Comparison of ENCODE assay signal across 8 mouse cellular contexts in the genomic region with DNA sequence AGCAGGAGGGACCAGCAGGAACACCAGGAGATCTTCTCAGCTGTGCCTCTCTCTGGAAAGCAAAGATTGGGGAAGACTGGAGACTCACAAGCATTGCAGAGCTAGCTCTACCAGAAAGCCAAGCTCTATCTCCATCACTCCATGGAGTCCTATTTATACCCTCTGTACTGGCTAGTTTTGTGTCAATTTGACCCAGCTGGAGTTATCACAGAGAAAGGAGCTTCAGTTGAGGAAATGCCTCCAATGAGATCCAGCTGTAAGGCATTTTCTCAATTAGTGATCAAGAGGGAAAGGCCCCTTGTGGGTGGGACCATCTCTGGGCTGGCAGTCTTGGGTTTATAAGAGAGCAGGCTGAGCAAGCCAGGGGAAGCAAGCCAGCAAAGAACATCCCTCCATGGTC. TPM values are rescaled to one million over a fixed set of nuclear protein-coding genes. Genes with fewer than 3 reads are reported as not detected.
DNase-seq lines count a peak whose midpoint lies in the region; ATAC-seq and TF ChIP-seq lines count a peak whose summit lies in the region.
"Not testable (repeated sequence)": the region's sequence is repeated elsewhere in the genome, so short reads cannot be mapped to it uniquely, and the experiment has no call there.

Gene Stk25, minus strand, starts transcription at position 101 of the 400 bp plus-strand sequence.

- not testable (repeated sequence) for H3K9me3 ChIP-seq in hindbrain, embryonic 12.5 days (replicated peaks); liver, embryonic 12.5 days (replicated peaks); midbrain, embryonic 14.5 days (ENCODE audit: control insufficient read depth, low read length)

- not testable (repeated sequence) for ATAC-seq in granulocyte monocyte progenitor cell, adult 5-6 weeks (replicated peaks; ENCODE audit: poor library complexity, severe bottlenecking); hindbrain, embryonic 12.5 days (ENCODE audit: low FRiP score); liver, embryonic 12.5 days; midbrain, embryonic 14.5 days (ENCODE audit: low FRiP score, low TSS enrichment)

- H3K36me3 ChIP-seq in hindbrain, embryonic 12.5 days; liver, embryonic 12.5 days; midbrain, embryonic 14.5 days (ENCODE audit: control insufficient read depth, insufficient read depth, low read length); thymus, adult 2 months (ENCODE audit: control insufficient read depth, insufficient read depth, low read length): not testable (repeated sequence)

- TF ChIP-seq POLR2A in embryonic fibroblast, embryonic 13.5 days (IDR thresholded peaks at IDR 0.05; ENCODE audit: low read depth, low read length); thymus, adult 2 months (IDR thresholded peaks at IDR 0.05; ENCODE audit: control insufficient read depth, extremely low read depth, insufficient read depth, low read length, poor library complexity): not testable (repeated sequence)

- H3K27ac ChIP-seq in embryonic fibroblast, embryonic 13.5 days (ENCODE audit: insufficient read depth, low read length); hindbrain, embryonic 12.5 days; liver, embryonic 12.5 days; midbrain, embryonic 14.5 days (replicated peaks; ENCODE audit: low read depth, low read length); thymus, adult 2 months (ENCODE audit: control insufficient read depth, insufficient read depth, low read length): not testable (repeated sequence)

- TF ChIP-seq CTCF in embryonic fibroblast, embryonic 13.5 days (IDR thresholded peaks at IDR 0.05; ENCODE audit: borderline replicate concordance, insufficient read depth, low read length); thymus, adult 2 months (IDR thresholded peaks at IDR 0.05; ENCODE audit: borderline replicate concordance, control insufficient read depth, extremely low read depth, insufficient read depth, low read length, poor library complexity): not testable (repeated sequence)

- H3K4me3 ChIP-seq in embryonic fibroblast, embryonic 13.5 days (ENCODE audit: insufficient read depth, low read length); hindbrain, embryonic 12.5 days; liver, embryonic 12.5 days; midbrain, embryonic 14.5 days (replicated peaks; ENCODE audit: low read depth, low read length); thymus, adult 2 months (ENCODE audit: control insufficient read depth, insufficient read depth, low read length): not testable (repeated sequence)

- H3K4me1 ChIP-seq in embryonic fibroblast, embryonic 13.5 days (ENCODE audit: control insufficient read depth, insufficient read depth, low read length); hindbrain, embryonic 12.5 days; liver, embryonic 12.5 days; midbrain, embryonic 14.5 days (ENCODE audit: control insufficient read depth, insufficient read depth, low read length); thymus, adult 2 months (replicated peaks; ENCODE audit: control insufficient read depth, insufficient read depth, low read length): not testable (repeated sequence)

- not testable (repeated sequence) for H3K4me2 ChIP-seq in hindbrain, embryonic 12.5 days (replicated peaks); liver, embryonic 12.5 days; midbrain, embryonic 14.5 days (ENCODE audit: low read length)

- not testable (repeated sequence) for H3K27me3 ChIP-seq in hindbrain, embryonic 12.5 days; liver, embryonic 12.5 days (replicated peaks); midbrain, embryonic 14.5 days (ENCODE audit: control insufficient read depth, insufficient read depth, low read length); thymus, adult 2 months (ENCODE audit: control insufficient read depth, insufficient read depth, low read length)

- not testable (repeated sequence) for DNase-seq in adrenal gland, adult 2 months; layer of hippocampus, postnatal 10 days (ENCODE audit: low spot score in 2 of 2); midbrain, embryonic 14.5 days; thymus, adult 2 months

- H3K9ac ChIP-seq in hindbrain, embryonic 12.5 days; liver, embryonic 12.5 days; midbrain, embryonic 14.5 days (replicated peaks; ENCODE audit: low read length): not testable (repeated sequence)

RNA-seq across cellular contexts. Expression of gene Stk25, which starts in this region (rescaled TPM):
- total RNA-seq in adrenal gland, adult 2 months (2021): 100 to 1,000 TPM; 115 to 140 TPM
- 65.7 and 66.4 TPM in 2 replicates for polyA plus RNA-seq in adrenal gland, adult 2 months (2012; rRNA removed)
- polyA plus RNA-seq in embryonic fibroblast, embryonic 13.5 days (2011; ENCODE audit: insufficient read length, low read depth, missing spikeins): 100 and 115 TPM in 2 replicates
- total RNA-seq in granulocyte monocyte progenitor cell, adult 5-6 weeks (2014; fragmentation: Nextera tagmentation): 53.5 and 65.0 TPM in 2 replicates
- 30.9 and 38.5 TPM in 2 replicates for total RNA-seq in granulocyte monocyte progenitor cell, adult 5-6 weeks (2017)
- polyA plus RNA-seq in hindbrain, embryonic 12.5 days (2016; fragmentation: Nextera tagmentation; extraction: Ambion mirVana): 249 and 254 TPM in 2 replicates
- 100 to 1,000 TPM; 353 to 378 TPM for total RNA-seq in layer of hippocampus, postnatal 10 days (2021)
- polyA plus RNA-seq in liver, embryonic 12.5 days (2016; fragmentation: Nextera tagmentation; extraction: Ambion mirVana): 60.1 and 65.0 TPM in 2 replicates
- 357 and 370 TPM in 2 replicates for polyA plus RNA-seq in midbrain, embryonic 14.5 days (2014; fragmentation: Nextera tagmentation; extraction: Ambion mirVana)
- polyA plus RNA-seq in thymus, adult 2 months (2012; rRNA removed): 127 and 164 TPM in 2 replicates
